Mouse (Mus musculus) small intestine, adult 2 months (tissue): ENCODE data around the gene Oit1. TPM values are rescaled to one million over a fixed set of nuclear protein-coding genes. Genes with fewer than 3 reads are reported as not detected.
A peak's percentile ranks its signal among the peaks of the same experiment; 100 is the strongest.

Experiments
- H3K27ac ChIP-seq: fragments of 200-500 bp; 2 replicates; pipeline ENCODE4 v1.5.1; 2012; ENCODE audit warnings: low read depth, low read length, control low read depth, inconsistent platforms; ENCODE audit not compliant: insufficient read depth
- H3K27me3 ChIP-seq: fragments of 200-500 bp; 2 replicates; pipeline ENCODE4 v1.6.1; 2012; ENCODE audit warnings: mild to moderate bottlenecking, moderate library complexity, low read length, inconsistent platforms; ENCODE audit not compliant: control insufficient read depth, insufficient read depth
- H3K36me3 ChIP-seq: fragments of 200-500 bp; 2 replicates; pipeline ENCODE4 v1.6.1; 2012; ENCODE audit warnings: mild to moderate bottlenecking, low read length, control low read depth, inconsistent platforms; ENCODE audit not compliant: control insufficient read depth, insufficient read depth
- H3K4me1 ChIP-seq: fragments of 200-500 bp; 2 replicates; pipeline ENCODE4 v1.6.1; 2012; ENCODE audit warnings: low read length, inconsistent platforms, mixed read lengths; ENCODE audit not compliant: control insufficient read depth, insufficient read depth, insufficient read length
- H3K4me3 ChIP-seq: fragments of 200-500 bp; 2 replicates; pipeline ENCODE4 v1.5.1; 2012; ENCODE audit warnings: low read depth, mild to moderate bottlenecking, control low read depth, inconsistent platforms, low read length, moderate library complexity
- CTCF ChIP-seq: fragments of 200-500 bp; IDR thresholded peaks from 2 replicates; pipeline ENCODE4 v1.5.1; 2012; ENCODE audit warnings: low read depth, mild to moderate bottlenecking, control low read depth, inconsistent platforms, low read length, moderate library complexity, mixed read lengths; ENCODE audit not compliant: insufficient replicate concordance, insufficient read length; ENCODE audit errors: extremely low read depth
- POLR2A ChIP-seq: fragments of 200-500 bp; IDR thresholded peaks from 2 replicates; pipeline ENCODE4 v1.6.1; 2012; ENCODE audit warnings: low read depth, mild to moderate bottlenecking, control low read depth, inconsistent platforms, low read length, moderate library complexity
- WGBS: fragments of 180-500 bp; shearing (Covaris S2); methylation state at CpG from one replicate; pipeline ENCODE4 v1.1.7; 2018; 5-methylcytosine and 5-hydroxymethylcytosine counted together
- polyA plus RNA-seq: library from polyadenylated mRNA; depleted of rRNA; stranded (reverse); fragments of >200 nt; gene quantifications from 2 replicates; pipeline ENCODE4 v1.2.3, GENCODE M21; 2012; rRNA removed

The Oit1 gene
- polyA plus RNA-seq, 1 experiment: 26.8 TPM

GRCm38 (mm10) chr14:8309621-8310141 lies 68.9 kb downstream of the Oit1 start:
- no peak overlapping the region for H3K4me3 ChIP-seq

GRCm38 (mm10) chr14:8308650-8309049 lies 69.9 kb downstream of the Oit1 start:
- WGBS: 65% methylated on average over 3 of the region's 3 CpGs
- H3K4me1 ChIP-seq: no peaks in the 10 kb centered on the region
- H3K27ac ChIP-seq: no peak overlapping the region
- no peaks in the 10 kb centered on the region for H3K27me3 ChIP-seq
- no peak overlapping the region for H3K4me3 ChIP-seq
- H3K36me3 ChIP-seq: no peaks in the 10 kb centered on the region
- TF ChIP-seq POLR2A (no peak), CTCF (no peak)

More at GRCm38 (mm10) chr14:8309621-8310141, 68.9 kb downstream of the Oit1 start:
- Histone ChIP-seq H3K27me3 (no peaks in the 10 kb centered on the region), H3K36me3 (no peaks in the 10 kb centered on the region), H3K4me1 (no peaks in the 10 kb centered on the region), H3K27ac (no peak overlapping the region)
- 40% methylated on average over 9 of the region's 9 CpGs for WGBS
- TF ChIP-seq POLR2A (no peak), CTCF (no peak)

GRCm38 (mm10) chr14:8306884-8307283 lies 71.7 kb downstream of the Oit1 start:
- Histone ChIP-seq H3K27ac (no peak overlapping the region), H3K4me1 (no peaks in the 10 kb centered on the region), H3K27me3 (no peaks in the 10 kb centered on the region), H3K36me3 (no peaks in the 10 kb centered on the region), H3K4me3 (no peak overlapping the region)
- TF ChIP-seq POLR2A: no peak
- TF ChIP-seq CTCF: no peak
- WGBS: 78% methylated on average over 6 of the region's 6 CpGs

- Histone ChIP-seq H3K27me3 (no peaks in the 10 kb centered on the region), H3K36me3 (no peaks in the 10 kb centered on the region), H3K4me3 (no peak overlapping the region), H3K27ac (no peak overlapping the region), H3K4me1 (no peaks in the 10 kb centered on the region)
- TF ChIP-seq POLR2A (no peak), CTCF (no peak)
- 56% methylated on average over 3 of the region's 3 CpGs for WGBS
These were observed 73.5 kb downstream of the Oit1 start for GRCm38 (mm10) chr14:8305014-8305413.

GRCm38 (mm10) chr14:8304082-8304481 lies 74.5 kb downstream of the Oit1 start:
- H3K27ac ChIP-seq: no peak overlapping the region
- no peak overlapping the region for H3K4me3 ChIP-seq
- no peaks in the 10 kb centered on the region for H3K27me3 ChIP-seq
- no peak for TF ChIP-seq POLR2A
- no peak for TF ChIP-seq CTCF
- H3K36me3 ChIP-seq: no peaks in the 10 kb centered on the region
- H3K4me1 ChIP-seq: no peaks in the 10 kb centered on the region

- Histone ChIP-seq H3K4me1 (no peaks in the 10 kb centered on the region), H3K27ac (no peak overlapping the region), H3K4me3 (no peak overlapping the region), H3K27me3 (no peaks in the 10 kb centered on the region), H3K36me3 (no peaks in the 10 kb centered on the region)
- no peak for TF ChIP-seq CTCF
- TF ChIP-seq POLR2A: no peak
- WGBS: 32% methylated on average over 10 of the region's 10 CpGs
These were observed 75.9 kb downstream of the Oit1 start for GRCm38 (mm10) chr14:8302687-8303086.

GRCm38 (mm10) chr14:8300281-8300680 lies 78.3 kb downstream of the Oit1 start:
- no peak overlapping the region for H3K27ac ChIP-seq
- no peaks in the 10 kb centered on the region for H3K27me3 ChIP-seq
- 35% methylated on average over 8 of the region's 8 CpGs for WGBS
- no peak overlapping the region for H3K4me3 ChIP-seq
- no peaks in the 10 kb centered on the region for H3K36me3 ChIP-seq
- TF ChIP-seq POLR2A: no peak
- TF ChIP-seq CTCF: peak; percentile 59; the same call in 1 of the 2 replicates
- no peaks in the 10 kb centered on the region for H3K4me1 ChIP-seq

Other genes starting within 250 kb of the Oit1 start
- gene Pdhb, start 205.7 kb downstream of the Oit1 start, polyA plus RNA-seq: 15.7 and 19.8 TPM in 2 replicates
- gene Kctd6, start 164.6 kb downstream of the Oit1 start, polyA plus RNA-seq: 3.9 and 5.7 TPM in 2 replicates
- 4.0 and 7.1 TPM in 2 replicates for gene Acox2, start 119.4 kb downstream of the Oit1 start, polyA plus RNA-seq
- gene Fam107a, start 60.7 kb downstream of the Oit1 start, polyA plus RNA-seq: 0.16 and 0.25 TPM in 2 replicates